Mouse (Mus musculus) midbrain, postnatal 0 days (tissue): ENCODE results near the gene A630095N17Rik. TPM values are rescaled to one million over a fixed set of nuclear protein-coding genes. Genes with fewer than 3 reads are reported as not detected.

ENCODE experiments used
- ATAC-seq: fragments of 200-750 bp; cut with Nextera tagmentation; 2 replicates; pipeline ENCODE4 v1.8.0; 2017; ENCODE audit warnings: moderate number of reproducible peaks, mild to moderate bottlenecking, moderate TSS enrichment, moderate library complexity; ENCODE audit not compliant: low FRiP score
- DNase-seq: peaks from one replicate; pipeline ENCODE4 v3.0.0-alpha.2; 2015; ENCODE audit warnings: low spot score
- H3K27ac ChIP-seq: fragments of 300-500 bp; sonication (generic); 2 replicates; pipeline ENCODE4 v1.5.1; 2014; ENCODE audit warnings: low read depth, mild to moderate bottlenecking, low read length, mixed read lengths
- H3K27me3 ChIP-seq: fragments of 300-500 bp; sonication (generic); 2 replicates; pipeline ENCODE4 v1.6.1; 2014; ENCODE audit warnings: low read length, control low read depth, mixed read lengths; ENCODE audit not compliant: insufficient read depth
- H3K36me3 ChIP-seq: fragments of 300-500 bp; sonication (generic); 2 replicates; pipeline ENCODE4 v1.6.1; 2014; ENCODE audit warnings: low read length, control low read depth, mixed read lengths; ENCODE audit not compliant: insufficient read depth
- H3K4me1 ChIP-seq: fragments of 300-500 bp; sonication (generic); 2 replicates; pipeline ENCODE4 v1.6.1; 2014; ENCODE audit warnings: mild to moderate bottlenecking, control low read depth, antibody characterized with exemption, low read length, mixed read lengths; ENCODE audit not compliant: insufficient read depth
- H3K4me2 ChIP-seq: fragments of 300-500 bp; sonication (generic); 2 replicates; pipeline ENCODE4 v1.6.1; 2014; ENCODE audit warnings: low read depth, mild to moderate bottlenecking, low read length, mixed read lengths; ENCODE audit not compliant: poor library complexity, severe bottlenecking
- H3K4me3 ChIP-seq: fragments of 300-500 bp; sonication (generic); 2 replicates; pipeline ENCODE4 v1.5.1; 2014; ENCODE audit warnings: low read depth, mild to moderate bottlenecking, low read length, moderate library complexity
- H3K9ac ChIP-seq: fragments of 300-500 bp; sonication (generic); replicated peaks from 2 replicates; pipeline ENCODE4 v1.6.1; 2014; ENCODE audit warnings: mild to moderate bottlenecking, low read length, moderate library complexity, mixed read lengths; ENCODE audit not compliant: poor library complexity, severe bottlenecking
- H3K9me3 ChIP-seq: fragments of 300-500 bp; sonication (generic); 2 replicates; pipeline ENCODE4 v1.6.1; 2016; ENCODE audit warnings: low read length, control low read depth
- CTCF ChIP-seq: IDR thresholded peaks from 2 replicates; pipeline ENCODE4 v1.5.1; 2016; ENCODE audit warnings: antibody characterized with exemption, mild to moderate bottlenecking
- WGBS: fragments of 180-500 bp; shearing (Covaris S2); extraction: QIAGEN DNeasy Blood & Tissue Kit; methylation state at CpG from one replicate; pipeline ENCODE4 v1.1.7; 2014; 5-methylcytosine and 5-hydroxymethylcytosine counted together
- polyA plus RNA-seq: library from polyadenylated mRNA; unstranded; fragments of >200 nt; fragmentation: Nextera tagmentation; extraction: Ambion mirVana; gene quantifications from 2 replicates; pipeline ENCODE4 v1.2.1, GENCODE M21; 2015
- total RNA-seq: library from RNA; depleted of rRNA; stranded (reverse); fragments of >200 nt; gene quantifications from 2 replicates; pipeline ENCODE4 v1.2.3, GENCODE M21; 2014

The A630095N17Rik gene
- total and polyA plus RNA-seq, 2 experiments from 2014 or later = not detected

DNA sequence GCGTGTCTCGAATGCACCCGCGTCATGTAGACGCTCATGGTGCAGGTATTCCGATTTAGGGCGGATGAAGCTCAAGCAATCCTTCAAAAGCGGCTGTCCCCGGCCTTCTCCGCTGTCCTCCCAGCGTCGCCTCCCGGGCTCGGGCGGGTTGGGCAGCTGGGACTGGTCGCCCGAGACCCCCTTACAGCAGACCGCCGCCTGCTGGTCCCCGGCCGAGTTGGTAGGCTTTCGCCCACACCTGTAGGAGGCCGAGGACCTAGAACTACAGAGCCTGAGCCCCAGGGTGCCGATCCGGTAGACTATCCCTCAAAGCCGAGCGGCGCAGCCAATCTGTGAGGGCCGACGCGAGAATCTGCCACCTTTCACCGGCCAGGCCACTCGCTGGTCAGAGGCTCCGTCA, 12.4 kb downstream of the A630095N17Rik start, which contains the start of gene Tuba4a:
Gene Tuba4a, minus strand, starts transcription at position 335 of the 400 bp plus-strand sequence.
- ATAC-seq (peak; percentile 60), DNase-seq (peak; percentile 31)
- Histone ChIP-seq H3K9ac (peak within 1 kb of the TSS; percentile 73), H3K36me3 (peaks cover 7% of the 10 kb centered on the region; the same call in 1 of the 2 replicates), H3K9me3 (no peaks in the 10 kb centered on the region), H3K27ac (no peak within 1 kb of the TSS), H3K4me2 (peak within 1 kb of the TSS; percentile 99), H3K27me3 (peaks cover 12% of the 10 kb centered on the region), H3K4me1 (0 out of 2 replicates have a peak, but pooled peaks cover 4% of the 10 kb centered on the region), H3K4me3 (peak within 1 kb of the TSS; percentile 61)
- 1% methylated on average over 31 of the region's 34 CpGs for WGBS
- TF ChIP-seq CTCF = peak; percentile 39; the same call in 1 of the 2 replicates

DNA sequence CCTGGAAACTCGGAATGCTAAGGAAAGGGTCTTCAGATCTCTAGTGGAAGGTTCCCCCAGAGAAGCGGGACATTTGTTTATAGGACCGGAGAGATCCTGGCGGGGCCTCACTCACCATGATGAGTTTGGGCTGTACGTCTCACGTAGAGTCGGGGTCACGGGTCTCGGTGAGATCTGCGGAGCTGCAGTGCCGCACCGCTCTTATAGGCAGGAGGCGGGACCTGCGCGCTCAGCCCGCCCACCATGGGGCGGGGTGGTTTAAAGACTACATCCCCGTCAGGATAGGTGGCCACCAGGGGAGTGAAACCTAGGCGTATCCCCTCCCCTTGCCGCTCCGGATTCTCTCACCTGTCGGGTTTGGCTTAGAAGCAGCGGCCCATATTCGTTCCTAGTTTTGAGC, 12.8 kb downstream of the A630095N17Rik start:
- Histone ChIP-seq H3K36me3 (peaks cover 11% of the 10 kb centered on the region; the same call in 1 of the 2 replicates), H3K4me1 (0 out of 2 replicates have a peak, but pooled peaks cover 4% of the 10 kb centered on the region), H3K9me3 (no peaks in the 10 kb centered on the region), H3K27me3 (peaks cover 12% of the 10 kb centered on the region), H3K9ac (peak overlapping the region; percentile 73), H3K4me3 (peak overlapping the region; percentile 61), H3K4me2 (peak overlapping the region; percentile 99), H3K27ac (no peak overlapping the region)
- ATAC-seq = peak; percentile 90
- DNase-seq = peak; percentile 87
- WGBS = 0% methylated on average over 24 of the region's 24 CpGs
- TF ChIP-seq CTCF = peak; percentile 45

DNA sequence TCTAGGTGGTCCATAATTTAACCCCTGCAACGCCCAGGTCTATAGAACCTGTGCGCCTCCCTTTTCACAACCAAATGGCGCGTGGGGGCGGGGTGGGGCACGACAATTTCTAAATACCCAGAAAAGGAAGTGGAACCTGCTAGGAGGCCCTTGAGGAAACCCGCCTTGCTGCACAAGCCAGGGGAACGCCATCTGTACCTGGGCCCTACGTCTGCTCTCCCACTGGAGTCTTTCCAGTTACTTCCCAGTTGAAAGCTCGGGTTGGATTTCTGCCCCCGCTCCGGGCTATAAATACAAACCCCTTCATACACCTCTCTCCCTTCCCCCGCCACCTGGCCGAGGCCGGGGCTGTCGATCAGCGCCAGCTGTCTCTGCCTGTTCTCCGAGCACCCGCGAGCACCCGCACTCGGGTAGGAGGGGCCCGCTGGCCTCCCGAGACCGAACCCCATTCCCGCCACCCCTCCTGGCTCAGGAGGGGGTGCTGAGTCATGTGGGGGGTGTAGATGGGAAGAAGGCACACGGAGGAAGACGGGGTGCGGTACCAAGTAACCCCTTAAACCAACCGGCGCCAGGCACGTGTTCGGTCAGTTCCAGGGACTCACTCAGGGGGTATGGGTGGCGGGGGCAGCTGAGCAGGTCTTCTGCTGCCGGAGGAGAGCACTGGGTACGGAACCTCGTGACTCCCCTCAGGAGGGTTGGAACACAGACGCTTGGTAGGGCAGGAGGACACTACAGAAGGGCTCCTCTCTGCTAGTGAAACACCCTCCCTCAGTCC, 13.5 kb downstream of the A630095N17Rik start:
- H3K9ac ChIP-seq = peak overlapping the region; percentile 73
- peaks cover 12% of the 10 kb centered on the region for H3K27me3 ChIP-seq
- 0 out of 2 replicates have a peak, but pooled peaks cover 4% of the 10 kb centered on the region for H3K4me1 ChIP-seq
- peaks cover 18% of the 10 kb centered on the region for H3K36me3 ChIP-seq
- ATAC-seq = peak; percentile 32; the same call in 1 of the 2 replicates
- no peak for TF ChIP-seq CTCF
- peak overlapping the region; percentile 99 for H3K4me2 ChIP-seq
- H3K9me3 ChIP-seq = no peaks in the 10 kb centered on the region
- 2% methylated on average over 38 of the region's 38 CpGs for WGBS
- peak overlapping the region; percentile 61 for H3K4me3 ChIP-seq
- H3K27ac ChIP-seq = no peak overlapping the region
- no peak for DNase-seq

DNA sequence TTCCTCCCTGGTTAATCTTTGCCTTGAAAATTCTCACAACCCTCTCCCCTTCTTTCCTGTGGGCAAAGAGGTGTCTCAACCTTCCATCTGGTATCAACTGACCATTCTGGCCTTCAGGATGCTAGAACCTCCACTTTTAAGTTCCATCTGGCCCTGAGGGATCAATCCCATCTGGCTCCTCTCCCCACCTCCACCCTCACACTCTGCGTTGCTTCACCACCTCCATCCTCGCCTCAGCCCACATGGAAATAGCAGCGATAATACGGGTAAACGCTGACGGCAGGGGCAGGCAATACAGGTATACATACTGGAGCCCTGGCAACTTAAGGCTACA, 14.0 kb downstream of the A630095N17Rik start:
- 5% methylated on average over 6 of the region's 6 CpGs for WGBS
- Histone ChIP-seq H3K9ac (peak overlapping the region; percentile 73; the same call in 1 of the 2 replicates), H3K4me2 (peak overlapping the region; percentile 99), H3K36me3 (peaks cover 19% of the 10 kb centered on the region), H3K4me3 (peak overlapping the region; percentile 61), H3K9me3 (no peaks in the 10 kb centered on the region), H3K27ac (no peak overlapping the region), H3K4me1 (0 out of 2 replicates have a peak, but pooled peaks cover 4% of the 10 kb centered on the region), H3K27me3 (peaks cover 12% of the 10 kb centered on the region)
- ATAC-seq (no peak), DNase-seq (no peak)
- no peak for TF ChIP-seq CTCF

DNA sequence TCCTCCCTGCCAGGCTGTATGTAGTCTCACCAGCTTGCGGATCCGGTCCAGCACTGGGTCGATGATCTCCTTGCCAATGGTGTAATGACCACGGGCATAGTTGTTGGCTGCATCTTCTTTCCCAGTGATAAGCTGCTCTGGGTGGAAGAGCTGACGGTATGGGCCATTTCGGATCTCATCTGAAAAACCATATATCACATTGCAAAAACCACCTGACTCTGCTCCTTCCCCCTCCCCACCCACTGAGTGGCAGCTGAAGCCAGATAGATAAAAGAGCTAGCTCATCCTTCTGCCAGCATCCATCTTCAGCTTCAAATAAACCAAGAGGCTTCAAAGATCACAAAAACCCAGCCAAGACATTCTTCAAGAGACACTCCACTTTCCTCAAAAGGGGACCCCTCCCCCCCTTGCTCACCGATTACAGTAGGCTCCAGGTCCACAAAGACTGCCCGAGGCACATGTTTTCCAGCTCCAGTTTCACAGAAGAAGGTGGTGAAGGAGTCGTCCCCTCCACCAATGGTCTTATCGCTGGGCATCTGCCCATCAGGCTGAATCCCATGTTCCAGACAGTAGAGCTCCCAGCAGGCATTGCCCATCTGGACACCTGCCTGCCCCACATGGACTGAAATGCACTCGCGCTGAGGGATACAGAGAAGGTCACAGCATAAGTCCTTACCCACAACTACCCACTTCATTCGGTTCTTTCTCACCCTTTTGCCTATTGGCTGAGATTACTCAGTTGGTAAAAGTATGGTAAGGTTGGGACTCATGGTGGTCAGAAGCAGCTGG, 14.9 kb downstream of the A630095N17Rik start:
- ATAC-seq = no peak
- Histone ChIP-seq H3K27ac (no peak overlapping the region), H3K4me3 (no peak overlapping the region), H3K27me3 (peaks cover 12% of the 10 kb centered on the region), H3K9me3 (no peaks in the 10 kb centered on the region), H3K4me2 (no peak overlapping the region), H3K9ac (no peak overlapping the region), H3K36me3 (peaks cover 25% of the 10 kb centered on the region), H3K4me1 (0 out of 2 replicates have a peak, but pooled peaks cover 4% of the 10 kb centered on the region)
- WGBS = 83% methylated on average over 13 of the region's 13 CpGs
- no peak for TF ChIP-seq CTCF
- DNase-seq = no peak
